Mouse (Mus musculus): ENCODE data around the gene Mgmt. TPM values are rescaled to one million over a fixed set of nuclear protein-coding genes. Genes with fewer than 3 reads are reported as not detected.

The Mgmt gene
- total and polyA plus RNA-seq, 2 experiments from 2014 or later: 0.66 to 1.3 TPM

GRCm38 (mm10) chr7:137099766-137100165 lies 205.4 kb downstream of the Mgmt start:
- no peak for TF ChIP-seq CTCF (IDR thresholded peaks at IDR 0.05)
- Histone ChIP-seq H3K36me3 (ENCODE audit: insufficient read depth, low read length) (no peaks in the 10 kb centered on the region), H3K4me3 (ENCODE audit: low read depth, low read length) (no peak overlapping the region), H3K4me1 (ENCODE audit: insufficient read depth, low read length) (no peaks in the 10 kb centered on the region), H3K27me3 (ENCODE audit: insufficient read depth, low read length) (no peaks in the 10 kb centered on the region; the same call in 1 of the 2 replicates), H3K27ac (ENCODE audit: low read depth, low read length) (no peak overlapping the region), H3K4me2 (ENCODE audit: low read depth, low read length, poor library complexity, severe bottlenecking) (no peak overlapping the region), H3K9me3 (ENCODE audit: low read length) (no peaks in the 10 kb centered on the region), H3K9ac (replicated peaks; ENCODE audit: low read length, poor library complexity, severe bottlenecking) (no peak overlapping the region)
- ATAC-seq (ENCODE audit: low FRiP score): no peak
- no peak for DNase-seq (ENCODE audit: low spot score)
- 80% methylated on average over 3 of the region's 3 CpGs for WGBS

- no peaks in the 10 kb centered on the region for H3K36me3 ChIP-seq (ENCODE audit: insufficient read depth, low read length)
- ATAC-seq (ENCODE audit: low FRiP score): no peak
- 39% methylated on average over 10 of the region's 10 CpGs for WGBS
- H3K4me2 ChIP-seq (ENCODE audit: low read depth, low read length, poor library complexity, severe bottlenecking): no peak overlapping the region
- TF ChIP-seq CTCF (IDR thresholded peaks at IDR 0.05): no peak
- no peak overlapping the region for H3K4me3 ChIP-seq (ENCODE audit: low read depth, low read length)
- H3K9me3 ChIP-seq (ENCODE audit: low read length): no peaks in the 10 kb centered on the region
- no peak for DNase-seq (ENCODE audit: low spot score)
- no peak overlapping the region for H3K9ac ChIP-seq (replicated peaks; ENCODE audit: low read length, poor library complexity, severe bottlenecking)
- no peaks in the 10 kb centered on the region; the same call in 1 of the 2 replicates for H3K27me3 ChIP-seq (ENCODE audit: insufficient read depth, low read length)
- no peaks in the 10 kb centered on the region for H3K4me1 ChIP-seq (ENCODE audit: insufficient read depth, low read length)
- no peak overlapping the region for H3K27ac ChIP-seq (ENCODE audit: low read depth, low read length)
Observed at GRCm38 (mm10) chr7:137102606-137103195, 208.3 kb downstream of the Mgmt start.

- no peaks in the 10 kb centered on the region for H3K4me1 ChIP-seq (ENCODE audit: insufficient read depth, low read length)
- H3K9ac ChIP-seq (replicated peaks; ENCODE audit: low read length, poor library complexity, severe bottlenecking): no peak overlapping the region
- ATAC-seq (ENCODE audit: low FRiP score): no peak
- H3K4me2 ChIP-seq (ENCODE audit: low read depth, low read length, poor library complexity, severe bottlenecking): no peak overlapping the region
- no peak overlapping the region for H3K4me3 ChIP-seq (ENCODE audit: low read depth, low read length)
- H3K27ac ChIP-seq (ENCODE audit: low read depth, low read length): no peak overlapping the region
- no peaks in the 10 kb centered on the region for H3K9me3 ChIP-seq (ENCODE audit: low read length)
- H3K36me3 ChIP-seq (ENCODE audit: insufficient read depth, low read length): no peaks in the 10 kb centered on the region
- DNase-seq (ENCODE audit: low spot score): no peak
- 97% methylated on average over 4 of the region's 4 CpGs for WGBS
- TF ChIP-seq CTCF (IDR thresholded peaks at IDR 0.05): no peak
- no peaks in the 10 kb centered on the region for H3K27me3 ChIP-seq (ENCODE audit: insufficient read depth, low read length)
Observed at GRCm38 (mm10) chr7:137112101-137112500, 217.7 kb downstream of the Mgmt start.

- H3K9ac ChIP-seq (replicated peaks; ENCODE audit: low read length, poor library complexity, severe bottlenecking): no peak overlapping the region
- no peaks in the 10 kb centered on the region for H3K4me1 ChIP-seq (ENCODE audit: insufficient read depth, low read length)
- no peaks in the 10 kb centered on the region for H3K9me3 ChIP-seq (ENCODE audit: low read length)
- no peak overlapping the region for H3K4me3 ChIP-seq (ENCODE audit: low read depth, low read length)
- no peaks in the 10 kb centered on the region for H3K27me3 ChIP-seq (ENCODE audit: insufficient read depth, low read length)
- no peak overlapping the region for H3K4me2 ChIP-seq (ENCODE audit: low read depth, low read length, poor library complexity, severe bottlenecking)
- H3K36me3 ChIP-seq (ENCODE audit: insufficient read depth, low read length): no peaks in the 10 kb centered on the region
- ATAC-seq (ENCODE audit: low FRiP score) (no peak), DNase-seq (ENCODE audit: low spot score) (no peak)
- TF ChIP-seq CTCF (IDR thresholded peaks at IDR 0.05): no peak
- H3K27ac ChIP-seq (ENCODE audit: low read depth, low read length): no peak overlapping the region
- 89% methylated on average over 4 of the region's 4 CpGs for WGBS
Observed at GRCm38 (mm10) chr7:137116246-137116645, 221.8 kb downstream of the Mgmt start.

- Histone ChIP-seq H3K36me3 (ENCODE audit: insufficient read depth, low read length) (no peaks in the 10 kb centered on the region), H3K4me3 (ENCODE audit: low read depth, low read length) (no peak overlapping the region), H3K4me1 (ENCODE audit: insufficient read depth, low read length) (no peaks in the 10 kb centered on the region), H3K27ac (ENCODE audit: low read depth, low read length) (no peak overlapping the region), H3K4me2 (ENCODE audit: low read depth, low read length, poor library complexity, severe bottlenecking) (no peak overlapping the region), H3K9me3 (ENCODE audit: low read length) (no peaks in the 10 kb centered on the region), H3K9ac (replicated peaks; ENCODE audit: low read length, poor library complexity, severe bottlenecking) (no peak overlapping the region), H3K27me3 (ENCODE audit: insufficient read depth, low read length) (no peaks in the 10 kb centered on the region; the same call in 1 of the 2 replicates)
- no peak for TF ChIP-seq CTCF (IDR thresholded peaks at IDR 0.05)
- ATAC-seq (ENCODE audit: low FRiP score) (no peak), DNase-seq (ENCODE audit: low spot score) (peak; percentile 48)
- 61% methylated on average over 16 of the region's 16 CpGs for WGBS
Observed at GRCm38 (mm10) chr7:137121243-137121858, 226.9 kb downstream of the Mgmt start.

- no peaks in the 10 kb centered on the region for H3K36me3 ChIP-seq (ENCODE audit: insufficient read depth, low read length)
- no peak overlapping the region for H3K9ac ChIP-seq (replicated peaks; ENCODE audit: low read length, poor library complexity, severe bottlenecking)
- 88% methylated on average over 8 of the region's 8 CpGs for WGBS
- H3K4me3 ChIP-seq (ENCODE audit: low read depth, low read length): no peak overlapping the region
- no peak overlapping the region for H3K27ac ChIP-seq (ENCODE audit: low read depth, low read length)
- no peak for ATAC-seq (ENCODE audit: low FRiP score)
- TF ChIP-seq CTCF (IDR thresholded peaks at IDR 0.05): no peak
- peaks cover 3% of the 10 kb centered on the region; the same call in 1 of the 2 replicates for H3K4me1 ChIP-seq (ENCODE audit: insufficient read depth, low read length)
- H3K27me3 ChIP-seq (ENCODE audit: insufficient read depth, low read length): no peaks in the 10 kb centered on the region; the same call in 1 of the 2 replicates
- DNase-seq (ENCODE audit: low spot score): no peak
- H3K9me3 ChIP-seq (ENCODE audit: low read length): no peaks in the 10 kb centered on the region
- no peak overlapping the region for H3K4me2 ChIP-seq (ENCODE audit: low read depth, low read length, poor library complexity, severe bottlenecking)
Observed at GRCm38 (mm10) chr7:137128726-137129125, 234.3 kb downstream of the Mgmt start.
